23 mouse cellular contexts compared by ENCODE assay signal in the genomic region with DNA sequence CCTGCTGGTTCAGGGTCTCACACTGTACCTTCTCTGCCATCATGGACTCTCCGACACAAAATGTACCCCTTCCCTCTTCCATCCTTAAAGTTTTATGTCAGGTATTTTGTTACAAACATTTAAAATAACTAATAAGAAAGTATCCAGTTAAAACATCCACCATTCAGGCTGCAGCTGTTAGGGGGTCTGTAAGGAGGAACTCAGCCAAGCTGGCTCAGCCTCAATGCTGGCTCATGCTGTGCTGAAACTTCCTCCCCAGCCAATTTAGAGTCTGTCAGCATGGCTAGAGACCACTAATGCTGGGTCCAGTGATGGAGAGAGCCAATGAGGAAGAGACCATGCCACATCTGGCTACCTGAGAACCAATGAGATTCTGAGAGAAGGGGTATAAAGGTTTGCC.
DNase-seq lines count a peak whose midpoint lies in the region; ATAC-seq and TF ChIP-seq lines count a peak whose summit lies in the region.
"Had no signal": no experiment of that assay in that cellular context is flagged by ENCODE, and none has a peak within 500 bp of the region (broad histone marks: within the 10 kb centered on the region; RNA-seq: fewer than 3 reads in every experiment).

No protein-coding gene starts in this region.

- no peaks in the 10 kb centered on the region for H3K4me1 ChIP-seq in forebrain, postnatal 0 days (ENCODE audit: insufficient read depth)
- no peaks in the 10 kb centered on the region for H3K4me1 ChIP-seq in forebrain, embryonic 12.5 days
- peaks cover 23% of the 10 kb centered on the region for H3K4me1 ChIP-seq in limb, embryonic 10.5 days
- H3K4me1 ChIP-seq: forebrain, embryonic 15.5 days had no signal

- no peak overlapping the region for H3K9ac ChIP-seq in forebrain, postnatal 0 days
- no peak overlapping the region for H3K9ac ChIP-seq in forebrain, embryonic 12.5 days
- H3K9ac ChIP-seq: embryonic facial prominence, embryonic 12.5 days; forebrain, embryonic 15.5 days; limb, embryonic 12.5 days; liver, embryonic 13.5 days had no signal

- H3K27ac ChIP-seq in forebrain, postnatal 0 days (ENCODE audit: low read depth, low read length), result no peak overlapping the region
- H3K27ac ChIP-seq in forebrain, embryonic 12.5 days, result no peak overlapping the region
- no peak overlapping the region; the same call in 1 of the 2 replicates for H3K27ac ChIP-seq in limb, embryonic 10.5 days
- H3K27ac ChIP-seq: embryonic facial prominence, embryonic 12.5 days; forebrain, embryonic 15.5 days; hindbrain, postnatal 0 days; liver, embryonic 13.5 days had no signal

- peak; percentile 12 for DNase-seq in forebrain, postnatal 0 days
- peak; percentile 29 to 38 for DNase-seq in layer of hippocampus, postnatal 10 days (ENCODE audit: low spot score in 2 of 2)
- no peak for DNase-seq in layer of hippocampus, adult 9-11 months
- DNase-seq in limb, embryonic 10.5 days (ENCODE audit: low spot score), result peak; percentile 26
- DNase-seq in frontal cortex, postnatal 36 days (ENCODE audit: low spot score in 2 of 2), result no peak
- no peak for DNase-seq in spleen, adult 18-20 months
- DNase-seq: adrenal gland, postnatal 36 days; cerebellum, adult 9-10 months; gastrocnemius, postnatal 14 days; heart, postnatal 4 days; liver, embryonic 13.5 days; midbrain, embryonic 14.5 days; right cerebral cortex, postnatal 14 days; thymus, postnatal 36 days had no signal

- no peaks in the 10 kb centered on the region for H3K9me3 ChIP-seq in forebrain, postnatal 0 days (ENCODE audit: low read length)
- no peaks in the 10 kb centered on the region for H3K9me3 ChIP-seq in forebrain, embryonic 12.5 days
- no peaks in the 10 kb centered on the region for H3K9me3 ChIP-seq in limb, embryonic 10.5 days (replicated peaks)
- H3K9me3 ChIP-seq: embryonic facial prominence, embryonic 12.5 days; forebrain, embryonic 15.5 days; limb, embryonic 12.5 days; liver, embryonic 13.5 days; megakaryocyte, embryonic 14.5 days had no signal

- H3K27me3 ChIP-seq in forebrain, postnatal 0 days (ENCODE audit: insufficient read depth, low read length), result no peaks in the 10 kb centered on the region
- H3K27me3 ChIP-seq in forebrain, embryonic 12.5 days, result no peaks in the 10 kb centered on the region
- H3K27me3 ChIP-seq in limb, embryonic 10.5 days (ENCODE audit: low read depth, poor library complexity, severe bottlenecking), result no peaks in the 10 kb centered on the region
- H3K27me3 ChIP-seq: embryonic facial prominence, embryonic 12.5 days; forebrain, embryonic 15.5 days; limb, embryonic 12.5 days; liver, embryonic 13.5 days had no signal

- H3K4me2 ChIP-seq in forebrain, postnatal 0 days (ENCODE audit: low read depth), result no peak overlapping the region
- no peak overlapping the region for H3K4me2 ChIP-seq in forebrain, embryonic 12.5 days
- H3K4me2 ChIP-seq: embryonic facial prominence, embryonic 12.5 days; forebrain, embryonic 15.5 days; limb, embryonic 12.5 days; liver, embryonic 13.5 days had no signal

- 97% methylated on average over 1 of the region's 1 CpGs for WGBS in forebrain, postnatal 0 days
- WGBS in forebrain, embryonic 12.5 days, result 94% methylated on average over 1 of the region's 1 CpGs
- 94% methylated on average over 1 of the region's 1 CpGs for WGBS in limb, embryonic 10.5 days

- no peak for TF ChIP-seq CTCF in forebrain, postnatal 0 days (IDR thresholded peaks at IDR 0.05; ENCODE audit: low read depth)

- no peak; the same call in 1 of the 2 replicates for ATAC-seq in forebrain, postnatal 0 days
- no peak for ATAC-seq in forebrain, embryonic 12.5 days (ENCODE audit: low FRiP score)
- 0 out of 2 replicates have a peak, but pooled peaks have one; percentile 26 for ATAC-seq in common myeloid progenitor, adult 5-6 weeks (replicated peaks; ENCODE audit: low read depth, poor library complexity, severe bottlenecking)
- ATAC-seq: forebrain, embryonic 15.5 days; hindbrain, postnatal 0 days; intestine, embryonic 16.5 days had no signal

- no peaks in the 10 kb centered on the region for H3K36me3 ChIP-seq in forebrain, postnatal 0 days (ENCODE audit: insufficient read depth)
- H3K36me3 ChIP-seq in forebrain, embryonic 12.5 days (replicated peaks), result no peaks in the 10 kb centered on the region
- H3K36me3 ChIP-seq in limb, embryonic 10.5 days, result no peaks in the 10 kb centered on the region
- H3K36me3 ChIP-seq: embryonic facial prominence, embryonic 12.5 days; forebrain, embryonic 15.5 days; limb, embryonic 12.5 days; liver, embryonic 13.5 days had no signal

- H3K4me3 ChIP-seq in forebrain, postnatal 0 days (ENCODE audit: low read depth, low read length), result no peak overlapping the region
- H3K4me3 ChIP-seq in forebrain, embryonic 12.5 days (replicated peaks), result no peak overlapping the region
- H3K4me3 ChIP-seq in limb, embryonic 10.5 days, result no peak overlapping the region
- H3K4me3 ChIP-seq: embryonic facial prominence, embryonic 12.5 days; erythroblast, embryonic 14.5 days; forebrain, embryonic 15.5 days; limb, embryonic 12.5 days; liver, embryonic 13.5 days; megakaryocyte, embryonic 14.5 days had no signal

Comparison
In these comparisons a context has a peak if more than half of its experiments do, and no peak if none do; other contexts are left out.
1. DNase-seq: peak in forebrain, postnatal 0 days (single experiment), layer of hippocampus, postnatal 10 days (2 of 2) and limb, embryonic 10.5 days (single experiment); none in layer of hippocampus, adult 9-11 months (single experiment), frontal cortex, postnatal 36 days (0 of 2) and spleen, adult 18-20 months (0 of 2).